Mouse (Mus musculus): ENCODE measurements around the gene Ube2c.

The Ube2c gene

DNA sequence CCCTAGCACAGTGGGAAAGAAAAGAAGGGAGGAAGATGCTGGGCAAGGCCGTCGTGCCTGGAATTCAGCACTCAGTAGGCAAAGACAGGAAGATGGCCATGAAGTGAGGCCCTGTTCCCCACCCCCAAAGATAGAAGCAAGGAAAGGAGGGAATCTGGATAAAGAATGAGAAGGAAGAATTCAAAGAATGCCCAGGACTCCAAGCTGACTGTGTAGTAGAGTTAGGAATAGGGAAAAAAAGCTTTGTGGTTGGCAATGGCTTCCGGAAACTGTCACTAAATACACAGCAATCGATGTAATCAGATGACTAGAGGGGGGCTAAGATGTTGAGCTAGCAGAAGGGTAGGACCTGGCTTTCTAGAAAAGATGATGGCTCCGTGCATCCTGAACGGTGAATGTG is 47.5 kb downstream of the Ube2c start:
- DNase-seq (ENCODE audit: inconsistent age in 2 of 2, low spot score in 1 of 2) = no peak

DNA sequence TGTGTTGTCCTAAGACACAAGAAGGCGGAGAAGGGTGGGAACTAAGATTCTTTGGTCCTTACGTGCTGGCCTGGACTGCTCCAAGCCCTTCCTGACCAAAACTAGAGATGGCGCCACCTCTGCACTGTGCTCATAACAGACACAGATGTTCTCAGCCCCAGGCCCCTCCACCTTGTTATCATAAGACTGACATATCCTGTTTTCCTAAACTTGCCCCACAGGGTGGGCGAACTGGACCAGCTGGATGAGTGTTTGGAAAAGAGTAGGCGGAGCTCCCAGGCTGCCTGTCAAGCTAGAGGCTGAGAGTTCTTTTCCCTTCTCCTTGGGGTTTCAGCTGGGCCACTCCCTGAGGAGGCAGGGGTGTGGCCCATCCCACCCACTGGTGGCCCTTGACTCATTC is 48.0 kb downstream of the Ube2c start:
- no peak for DNase-seq (ENCODE audit: inconsistent age in 2 of 2, low spot score in 1 of 2)

DNA sequence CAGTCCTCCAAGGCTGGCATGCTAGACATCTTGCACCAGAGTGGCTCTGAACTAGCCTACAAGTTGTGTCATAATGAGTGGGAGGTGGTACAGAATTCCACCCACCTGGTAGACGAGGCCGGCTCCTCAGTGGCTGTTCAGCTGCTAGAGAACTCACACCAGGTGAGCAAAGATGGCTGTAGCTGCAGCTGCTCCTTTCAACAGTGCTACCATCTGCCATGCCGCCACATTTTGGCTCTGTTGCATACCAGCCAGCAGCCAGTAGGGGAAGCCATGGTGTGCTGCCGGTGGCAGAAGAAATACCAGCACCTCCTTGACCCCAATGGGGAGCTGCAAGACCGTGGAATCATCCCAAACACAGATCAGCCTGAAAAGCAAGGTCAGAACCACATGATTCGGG is 51.4 kb downstream of the Ube2c start:
- DNase-seq (ENCODE audit: inconsistent age in 2 of 2, low spot score in 1 of 2) = no peak

DNA sequence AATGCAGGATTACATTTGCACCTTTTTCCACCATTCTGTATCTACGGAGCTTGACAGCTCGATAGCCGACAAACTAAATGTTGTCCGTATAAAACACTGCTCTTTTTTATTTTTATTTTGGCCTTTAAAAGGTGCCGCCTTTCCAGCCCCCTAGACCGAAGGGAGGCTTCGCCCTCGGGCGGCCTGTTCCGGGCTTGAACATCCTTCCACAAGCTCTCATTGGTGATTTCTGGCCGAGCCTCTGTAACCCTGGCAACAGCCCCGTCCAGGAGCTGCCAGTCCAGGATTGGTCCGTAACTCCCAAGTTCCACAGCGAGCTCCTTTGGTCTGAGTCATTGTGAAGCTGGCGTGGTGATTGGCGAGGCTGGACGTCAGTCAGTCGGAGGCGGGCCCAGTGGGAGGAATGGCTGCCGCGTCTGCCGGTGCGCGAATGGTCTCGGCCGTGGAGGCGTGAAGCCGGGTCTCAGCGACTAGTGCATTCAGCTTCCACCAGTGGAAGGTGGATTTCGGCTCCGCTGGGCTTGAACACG is 53.0 kb downstream of the Ube2c start, which contains the start of gene Zswim1:
Zswim1 (plus strand) TSS at position 51 of the 530 bp plus-strand sequence.
- DNase-seq (ENCODE audit: inconsistent age in 2 of 2, low spot score in 1 of 2) = peak; percentile 99 to 100

DNA sequence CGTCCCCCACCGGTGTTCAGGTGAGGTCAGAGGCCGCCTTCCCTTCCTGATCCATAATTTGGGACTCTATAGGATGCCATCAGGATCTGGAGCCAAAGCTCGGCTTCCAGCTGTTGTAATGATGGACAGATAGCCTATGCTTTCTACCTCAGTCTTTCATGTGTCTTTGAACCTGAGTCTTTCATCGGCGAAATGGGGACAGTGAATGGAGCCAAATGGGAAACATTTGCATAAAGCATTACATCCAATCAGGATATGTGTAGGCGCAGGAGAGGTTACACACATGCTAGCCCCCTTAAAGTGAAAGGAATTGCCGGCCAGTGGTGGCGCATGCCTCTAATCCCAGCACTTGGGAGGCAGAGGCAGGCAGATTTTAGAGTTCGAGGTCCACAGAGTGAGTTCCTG is 53.5 kb downstream of the Ube2c start:
- DNase-seq (ENCODE audit: inconsistent age in 2 of 2, low spot score in 1 of 2) = peak in 1 of 2 experiments; percentile 36

DNA sequence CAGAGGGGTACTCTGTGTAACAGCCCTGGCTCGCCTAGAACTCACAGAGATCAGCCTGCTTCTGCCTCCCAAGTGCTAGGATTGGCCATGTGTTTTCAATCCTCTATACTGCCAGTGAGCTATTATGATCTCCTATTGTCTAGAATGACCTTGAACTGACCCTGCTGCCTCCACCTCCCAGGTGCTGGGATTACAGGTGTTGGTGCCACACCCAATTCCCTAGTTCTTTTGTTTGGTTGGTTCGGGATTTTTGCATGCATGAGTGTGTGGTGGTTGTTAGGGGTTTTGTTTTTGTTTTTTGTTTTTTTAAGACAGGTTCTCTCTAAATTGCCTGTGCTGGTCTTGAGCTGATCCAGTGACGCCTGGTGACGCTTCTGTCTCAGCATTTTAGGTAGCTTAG is 54.3 kb downstream of the Ube2c start:
- DNase-seq (ENCODE audit: inconsistent age in 2 of 2, low spot score in 1 of 2) = no peak

DNA sequence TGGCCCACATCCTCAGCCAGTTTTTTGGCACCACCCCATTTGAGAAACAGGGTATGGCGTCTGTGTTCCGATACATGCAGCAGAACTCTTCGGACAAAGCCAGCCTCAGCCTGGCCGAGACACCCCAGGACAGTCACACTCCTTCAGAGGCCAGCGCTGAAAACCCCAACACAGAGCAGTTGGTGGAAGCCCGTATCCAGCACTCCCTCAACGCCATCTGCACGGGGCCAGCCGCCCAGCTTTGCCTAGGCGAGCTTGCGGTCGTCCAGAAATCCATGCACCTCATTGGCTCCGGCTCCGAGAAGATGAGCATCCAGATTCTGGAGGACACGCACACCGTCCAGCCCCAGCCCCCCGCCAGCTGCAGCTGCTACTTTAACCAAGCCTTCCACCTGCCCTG is 55.8 kb downstream of the Ube2c start:
- DNase-seq (ENCODE audit: inconsistent age in 2 of 2, low spot score in 1 of 2) = no peak

DNA sequence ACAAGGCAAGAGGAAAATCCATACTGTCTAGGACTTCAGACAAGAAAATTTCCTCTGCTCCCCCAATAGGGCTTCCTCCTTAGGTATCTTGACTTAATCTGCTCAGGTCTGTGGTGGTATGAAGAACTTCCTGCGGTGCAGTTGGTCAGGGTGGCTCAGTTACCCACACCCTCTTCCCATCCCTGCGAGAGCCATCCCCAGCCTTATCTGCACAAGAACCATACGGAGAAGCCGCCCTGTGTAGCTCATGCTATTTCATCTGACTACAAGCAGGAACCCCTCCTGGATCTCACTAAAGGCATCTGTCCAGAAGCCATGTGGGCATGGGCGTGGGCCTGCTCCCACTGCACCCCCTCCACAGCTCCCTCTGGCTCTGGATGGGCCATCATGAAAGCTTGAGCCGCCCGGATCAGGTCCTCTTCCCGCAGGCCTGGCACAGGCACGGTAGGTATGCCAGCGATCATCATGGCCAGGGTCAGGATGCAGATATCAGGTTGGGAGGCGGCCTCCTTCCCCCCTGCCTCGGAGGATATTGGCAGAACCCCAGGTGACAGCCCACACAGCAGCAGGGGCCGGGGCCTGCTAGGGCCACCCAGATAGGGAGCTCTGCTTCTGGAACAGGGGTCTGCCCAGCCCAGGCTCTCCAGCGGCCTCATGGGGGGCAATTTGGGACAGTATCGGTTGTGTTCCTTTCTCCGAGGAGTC is 57.6 kb downstream of the Ube2c start:
- no peak for DNase-seq (ENCODE audit: inconsistent age in 2 of 2, low spot score in 1 of 2)

Measured in adrenal gland, adult (tissue).